Mouse (Mus musculus) bone marrow macrophage, adult 2 months (primary cell): ENCODE results near the gene Lrrc59.

Source experiments
- CTCF ChIP-seq: IDR thresholded peaks from 2 replicates; pipeline ENCODE4 v1.5.1; 2012; ENCODE audit warnings: low read depth, mild to moderate bottlenecking, low read length, moderate library complexity
- POLR2A ChIP-seq: IDR thresholded peaks from 2 replicates; pipeline ENCODE4 v1.6.1; 2012; ENCODE audit warnings: mild to moderate bottlenecking, low read depth, low read length, borderline replicate concordance

GRCm38 (mm10) chr11:94644461-94645219, 15.1 kb downstream of the Lrrc59 start:
- TF ChIP-seq CTCF, result no peak
- no peak for TF ChIP-seq POLR2A
